Mouse (Mus musculus): ENCODE results near the gene Gm3376.
"Not testable (repeated sequence)": the region's sequence is repeated elsewhere in the genome, so short reads cannot be mapped to it uniquely, and the experiment has no call there.

Gm3376 gene

DNA sequence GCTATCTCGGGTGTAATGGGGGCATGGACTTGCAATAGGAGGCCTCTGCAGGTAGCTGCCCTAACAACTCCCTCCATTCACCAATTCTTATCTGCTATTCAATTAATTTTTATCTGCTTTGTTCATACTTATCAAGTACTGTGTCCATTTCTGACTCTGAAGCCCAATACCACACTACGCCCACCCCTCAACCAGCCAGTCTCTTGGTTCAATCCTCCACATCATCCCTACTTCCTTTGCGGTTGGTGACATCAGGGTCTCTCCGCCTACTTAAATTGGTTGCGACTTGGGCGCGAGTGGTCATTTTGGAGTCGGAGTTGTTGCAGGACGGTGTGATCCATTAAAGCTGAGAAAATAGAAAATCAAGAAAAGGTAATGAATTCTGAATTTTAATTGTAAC lies at the start of gene Gm3376:
Gene Gm3376 (plus strand): TSS at position 301 of the 400 bp plus-strand sequence.
- DNase-seq (ENCODE audit: low read depth, low spot score) = not testable (repeated sequence)
